Mouse (Mus musculus) gastrocnemius, postnatal 36 days (tissue): ENCODE data around the gene Jmjd7. TPM values are rescaled to one million over a fixed set of nuclear protein-coding genes. Genes with fewer than 3 reads are reported as not detected.

Experiments used
- DNase-seq, 2 experiments: peaks; one replicate each; pipeline ENCODE4 v3.0.0; 2022
- intact Hi-C: fragments of 180-260 bp; cut with DNase I; formaldehyde crosslinking; loops from one replicate; pipeline ENCODE4 v1.15.1; 2025
- long read RNA-seq, 2 experiments: library from polyadenylated mRNA; stranded (forward); transcript quantifications; one replicate each; pipeline ENCODE4 v2.0.0; 2021
- total RNA-seq, 2 experiments: library from RNA; stranded (reverse); gene quantifications; 2 replicates each; pipeline ENCODE4 v1.2.3; 2021

Jmjd7 gene
- 1 to 10 TPM; 1.7 to 2.6 TPM for total RNA-seq
- long read RNA-seq, experiment 1, partial matches to known transcripts = 0 of 2 reads
- long read RNA-seq, experiment 1, other reads (novel, unspliced or antisense) = 0 of 2 reads
- long read RNA-seq, experiment 2, partial matches to known transcripts = 0 of 2 reads
- long read RNA-seq, experiment 2, other reads (novel, unspliced or antisense) = 1 of 2 reads

GRCm38 (mm10) chr2:120026984-120027949, at the start of gene Jmjd7, which contains the start of gene Gm28042:
Gene Jmjd7, plus strand, starts transcription at chr2:120027483.
Gene Gm28042, plus strand, starts transcription at chr2:120027493.
- intact Hi-C loops = no loop called here

GRCm38 (mm10) chr2:119980343-119980986, 46.8 kb upstream of the Jmjd7 start:
- DNase-seq = no peak
- intact Hi-C loops = no loop called here

More at GRCm38 (mm10) chr2:120026984-120027949, at the start of gene Jmjd7, which contains the start of gene Gm28042:
- DNase-seq = peak; percentile 86 to 90

GRCm38 (mm10) chr2:119981631-119982030, 45.7 kb upstream of the Jmjd7 start:
- DNase-seq = no peak
- intact Hi-C loops = no loop called here

GRCm38 (mm10) chr2:119985871-119986270, 41.4 kb upstream of the Jmjd7 start:
- intact Hi-C loops = no loop called here
- no peak for DNase-seq

- intact Hi-C loops = no loop called here
- no peak for DNase-seq
Observed at GRCm38 (mm10) chr2:119986369-119986768, 40.9 kb upstream of the Jmjd7 start.

- intact Hi-C loops = no loop called here
- DNase-seq = no peak
Observed at GRCm38 (mm10) chr2:119987441-119987840, 39.8 kb upstream of the Jmjd7 start.

GRCm38 (mm10) chr2:119988952-119989351, 38.3 kb upstream of the Jmjd7 start:
- intact Hi-C loops = no loop called here
- DNase-seq = no peak

- DNase-seq = no peak
- intact Hi-C loops = no loop called here
Observed at GRCm38 (mm10) chr2:119990881-119991280, 36.4 kb upstream of the Jmjd7 start.

GRCm38 (mm10) chr2:119992349-119992748, 34.9 kb upstream of the Jmjd7 start:
- intact Hi-C loops = no loop called here

GRCm38 (mm10) chr2:119993515-119993914, 33.8 kb upstream of the Jmjd7 start:
- intact Hi-C loops = no loop called here
- DNase-seq = no peak

More at GRCm38 (mm10) chr2:119992349-119992748, 34.9 kb upstream of the Jmjd7 start:
- peak in 1 of 2 experiments; percentile 21 for DNase-seq

- DNase-seq = no peak
- intact Hi-C loops = no loop called here
Observed at GRCm38 (mm10) chr2:119994839-119995238, 32.4 kb upstream of the Jmjd7 start.

GRCm38 (mm10) chr2:119995391-119996281, 31.6 kb upstream of the Jmjd7 start:
- no peak for DNase-seq
- intact Hi-C loops = no loop called here

- DNase-seq = no peak
- intact Hi-C loops = no loop called here
Observed at GRCm38 (mm10) chr2:119997354-119997753, 29.9 kb upstream of the Jmjd7 start.

GRCm38 (mm10) chr2:119999731-120000130, 27.6 kb upstream of the Jmjd7 start:
- intact Hi-C loops = no loop called here

GRCm38 (mm10) chr2:120000882-120001584, 26.2 kb upstream of the Jmjd7 start:
- intact Hi-C loops = no loop called here
- DNase-seq = no peak

More at GRCm38 (mm10) chr2:119999731-120000130, 27.6 kb upstream of the Jmjd7 start:
- DNase-seq = no peak

GRCm38 (mm10) chr2:120001956-120002355, 25.3 kb upstream of the Jmjd7 start:
- intact Hi-C loops = no loop called here
- DNase-seq = no peak

- intact Hi-C loops = no loop called here
- no peak for DNase-seq
Observed at GRCm38 (mm10) chr2:120003970-120004369, 23.3 kb upstream of the Jmjd7 start.

GRCm38 (mm10) chr2:120006696-120007095, 20.6 kb upstream of the Jmjd7 start:
- DNase-seq = no peak
- intact Hi-C loops = no loop called here

- intact Hi-C loops = no loop called here
Observed at GRCm38 (mm10) chr2:120007680-120008210, 19.5 kb upstream of the Jmjd7 start.

More at GRCm38 (mm10) chr2:120007680-120008210, 19.5 kb upstream of the Jmjd7 start:
- DNase-seq = no peak
